ENCODE assay signal across 15 mouse cellular contexts in genomic region chr1:157798561-157799553, GRCm38 (mm10).
DNase-seq lines count a peak whose midpoint lies in the region; ATAC-seq and TF ChIP-seq lines count a peak whose summit lies in the region.
"Had no signal": no experiment of that assay in that cellular context is flagged by ENCODE, and none has a peak within 500 bp of the region (broad histone marks: within the 10 kb centered on the region; RNA-seq: fewer than 3 reads in every experiment).

No protein-coding gene starts in this region.

- peak; percentile 12 for DNase-seq in embryo, embryonic 10.5 days (ENCODE audit: low spot score)
- DNase-seq in embryo, embryonic 9.5 days (ENCODE audit: extremely low spot score), result no peak
- DNase-seq in layer of hippocampus, adult 2 months (ENCODE audit: low spot score in 2 of 2), result no peak
- DNase-seq in layer of hippocampus, postnatal 14 days (ENCODE audit: low spot score in 2 of 2), result no peak
- no peak for DNase-seq in MN1 (ENCODE audit: low spot score)
- DNase-seq in gastrocnemius, postnatal 25 days, result no peak
- DNase-seq: cerebellum, adult 8-10 months; gastrocnemius, postnatal 14 days; kidney, adult 8-10 months; lung, postnatal 4 days; thymus, postnatal 25 days had no signal

- H3K4me2 ChIP-seq in hindbrain, embryonic 13.5 days, result peak overlapping the region; percentile 40
- peak overlapping the region; percentile 45 for H3K4me2 ChIP-seq in midbrain, embryonic 16.5 days (ENCODE audit: low read length)
- H3K4me2 ChIP-seq: limb, embryonic 15.5 days had no signal

- TF ChIP-seq CTCF in layer of hippocampus, adult 2 months (conservative IDR thresholded peaks at IDR 0.05), result no peak

- no peaks in the 10 kb centered on the region for H3K36me3 ChIP-seq in hindbrain, embryonic 13.5 days
- H3K36me3 ChIP-seq in midbrain, embryonic 16.5 days (ENCODE audit: control insufficient read depth, insufficient read depth, low read length), result no peaks in the 10 kb centered on the region
- H3K36me3 ChIP-seq: limb, embryonic 15.5 days had no signal

- H3K4me3 ChIP-seq in layer of hippocampus, adult 2 months, result no peak overlapping the region
- peak overlapping the region; percentile 5; the same call in 1 of the 2 replicates for H3K4me3 ChIP-seq in hindbrain, embryonic 13.5 days
- no peak overlapping the region for H3K4me3 ChIP-seq in midbrain, embryonic 16.5 days (ENCODE audit: low read depth, low read length)
- H3K4me3 ChIP-seq: erythroblast, embryonic 14.5 days; limb, embryonic 15.5 days had no signal

- peaks cover 11% of the 10 kb centered on the region for H3K4me1 ChIP-seq in hindbrain, embryonic 13.5 days (replicated peaks)
- H3K4me1 ChIP-seq in midbrain, embryonic 16.5 days (ENCODE audit: control insufficient read depth, insufficient read depth, low read length), result peaks cover 8% of the 10 kb centered on the region; the same call in 1 of the 2 replicates

- H3K27me3 ChIP-seq in hindbrain, embryonic 13.5 days, result no peaks in the 10 kb centered on the region
- H3K27me3 ChIP-seq in midbrain, embryonic 16.5 days (ENCODE audit: control insufficient read depth, insufficient read depth, low read depth, low read length), result no peaks in the 10 kb centered on the region
- H3K27me3 ChIP-seq: limb, embryonic 15.5 days had no signal

- WGBS in hindbrain, embryonic 13.5 days, result 44% methylated on average over 21 of the region's 21 CpGs
- WGBS in midbrain, embryonic 16.5 days, result 39% methylated on average over 21 of the region's 21 CpGs

- ATAC-seq in hindbrain, embryonic 13.5 days (ENCODE audit: low FRiP score), result peak; percentile 84
- peak; percentile 89 for ATAC-seq in midbrain, embryonic 16.5 days

- no peak overlapping the region for H3K9ac ChIP-seq in hindbrain, embryonic 13.5 days
- no peak overlapping the region; the same call in 1 of the 2 replicates for H3K9ac ChIP-seq in midbrain, embryonic 16.5 days (ENCODE audit: low read depth, low read length)
- H3K9ac ChIP-seq: limb, embryonic 15.5 days had no signal

- H3K27ac ChIP-seq in layer of hippocampus, adult 2 months, result 0 out of 2 replicates have a peak overlapping the region, but pooled peaks have one; percentile 18
- peak overlapping the region; percentile 66 for H3K27ac ChIP-seq in hindbrain, embryonic 13.5 days
- H3K27ac ChIP-seq in midbrain, embryonic 16.5 days (ENCODE audit: low read length), result peak overlapping the region; percentile 72
- H3K27ac ChIP-seq: limb, embryonic 15.5 days had no signal

- 0 out of 2 replicates have a peak, but pooled peaks cover 2% of the 10 kb centered on the region for H3K9me3 ChIP-seq in hindbrain, embryonic 13.5 days
- H3K9me3 ChIP-seq in midbrain, embryonic 16.5 days (replicated peaks; ENCODE audit: control insufficient read depth, low read length, poor library complexity, severe bottlenecking), result no peaks in the 10 kb centered on the region
- H3K9me3 ChIP-seq: limb, embryonic 15.5 days had no signal

Comparison
In these comparisons a context has a peak if more than half of its experiments do, and no peak if none do; other contexts are left out.
1. H3K27ac ChIP-seq: peak in every context shown above with its lines; median percentile 72 in midbrain, embryonic 16.5 days; 66 in hindbrain, embryonic 13.5 days; 18 in layer of hippocampus, adult 2 months.